Mouse (Mus musculus): ENCODE results near the gene Eml6.

DNA sequence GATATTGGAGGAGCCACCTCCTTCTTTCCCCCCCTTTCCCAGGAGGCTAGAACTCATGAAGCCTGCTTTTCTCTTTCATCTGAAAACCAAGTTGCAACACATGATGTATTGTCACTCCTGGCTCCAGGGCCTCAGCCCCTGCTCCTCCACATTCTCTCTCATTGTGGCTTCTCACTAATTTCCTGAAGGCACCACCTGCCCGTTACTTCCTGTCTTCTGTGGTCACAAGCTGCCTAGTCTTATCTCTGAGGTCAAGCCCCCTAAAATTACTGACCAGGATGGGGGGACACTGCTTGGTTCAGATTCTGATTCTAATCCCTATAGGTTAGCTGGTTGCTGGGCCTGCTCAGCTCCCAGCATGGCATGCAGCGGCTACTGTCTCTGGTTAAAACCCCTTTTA is 251.1 kb downstream of the Eml6 start:
- TF ChIP-seq POLR2A (IDR thresholded peaks at IDR 0.05; ENCODE audit: insufficient read depth, low read length): no peak
- TF ChIP-seq CTCF (IDR thresholded peaks at IDR 0.05; ENCODE audit: low read depth, low read length): no peak
- TF ChIP-seq EP300 (IDR thresholded peaks at IDR 0.05; ENCODE audit: insufficient read depth, low read depth, low read length): no peak

Data from ES-Bruce4 (cell line).